Mouse (Mus musculus) embryonic facial prominence, embryonic 13.5 days (tissue): Measurements from ENCODE around the gene Amy1. TPM values are rescaled to one million over a fixed set of nuclear protein-coding genes. Genes with fewer than 3 reads are reported as not detected.
"Not testable (repeated sequence)": the region's sequence is repeated elsewhere in the genome, so short reads cannot be mapped to it uniquely, and the experiment has no call there.

Experiments
- ATAC-seq: fragments of 200-750 bp; cut with Nextera tagmentation; 2 replicates; pipeline ENCODE4 v1.8.0; 2017; ENCODE audit warnings: low read depth; ENCODE audit not compliant: insufficient number of reproducible peaks, insufficient read depth, low FRiP score, low TSS enrichment
- H3K27ac ChIP-seq: fragments of 300-500 bp; sonication (generic); 2 replicates; pipeline ENCODE4 v1.5.1; 2015; ENCODE audit warnings: moderate library complexity, mild to moderate bottlenecking, inconsistent platforms
- H3K27me3 ChIP-seq: fragments of 300-500 bp; sonication (generic); 2 replicates; pipeline ENCODE4 v1.6.1; 2015; ENCODE audit warnings: mild to moderate bottlenecking, inconsistent platforms
- H3K36me3 ChIP-seq: fragments of 300-500 bp; sonication (generic); 2 replicates; pipeline ENCODE4 v1.6.1; 2015; ENCODE audit warnings: mild to moderate bottlenecking, inconsistent platforms
- H3K4me1 ChIP-seq: fragments of 300-500 bp; sonication (generic); 2 replicates; pipeline ENCODE4 v1.6.1; 2015; ENCODE audit warnings: inconsistent platforms
- H3K4me2 ChIP-seq: fragments of 300-500 bp; sonication (generic); 2 replicates; pipeline ENCODE4 v1.6.1; 2015; ENCODE audit warnings: moderate library complexity, mild to moderate bottlenecking, inconsistent platforms
- H3K4me3 ChIP-seq: fragments of 300-500 bp; sonication (generic); 2 replicates; pipeline ENCODE4 v1.5.1; 2015; ENCODE audit warnings: mild to moderate bottlenecking, inconsistent platforms
- H3K9ac ChIP-seq: fragments of 300-500 bp; sonication (generic); 2 replicates; pipeline ENCODE4 v1.6.1; 2015; ENCODE audit warnings: mild to moderate bottlenecking, inconsistent platforms
- H3K9me3 ChIP-seq: fragments of 300-500 bp; sonication (generic); 2 replicates; pipeline ENCODE4 v1.6.1; 2016; ENCODE audit warnings: inconsistent platforms
- WGBS: fragments of 180-500 bp; shearing (Covaris S2); methylation state at CpG from one replicate; pipeline ENCODE4 v1.1.7; 2015; ENCODE audit warnings: mixed read lengths; 5-methylcytosine and 5-hydroxymethylcytosine counted together
- polyA plus RNA-seq: library from polyadenylated mRNA; unstranded; fragments of >200 nt; fragmentation: Nextera tagmentation; extraction: Ambion mirVana; gene quantifications from 2 replicates; pipeline ENCODE4 v1.2.1, GENCODE M21; 2015

Gene Amy1
- polyA plus RNA-seq, 1 experiment from 2014 or later, result 1.1 TPM

- no peak overlapping the region for H3K4me2 ChIP-seq
- no peak for ATAC-seq
These were observed 66.8 kb downstream of the Amy1 start for GRCm38 (mm10) chr3:113539692-113540091.

GRCm38 (mm10) chr3:113532328-113532727 lies 74.2 kb downstream of the Amy1 start, which contains the start of gene Amy2a1:
Gene Amy2a1, minus strand, starts transcription at chr3:113532428.
- H3K36me3 ChIP-seq, H3K9ac ChIP-seq, ATAC-seq, H3K4me1 ChIP-seq, H3K9me3 ChIP-seq, H3K4me2 ChIP-seq, H3K27ac ChIP-seq, H3K4me3 ChIP-seq, H3K27me3 ChIP-seq: not testable (repeated sequence)
- 82% methylated on average over 3 of the region's 3 CpGs for WGBS

More at GRCm38 (mm10) chr3:113539692-113540091, 66.8 kb downstream of the Amy1 start:
- no peak overlapping the region for H3K4me3 ChIP-seq
- H3K27ac ChIP-seq, result no peak overlapping the region
- H3K9ac ChIP-seq, result no peak overlapping the region
- no peaks in the 10 kb centered on the region for H3K27me3 ChIP-seq
- no peaks in the 10 kb centered on the region for H3K36me3 ChIP-seq
- no peaks in the 10 kb centered on the region for H3K4me1 ChIP-seq
- no peaks in the 10 kb centered on the region for H3K9me3 ChIP-seq

Other genes starting within 250 kb of the Amy1 start
- 1.6 TPM in 1 of 2 replicates, not detected in the other for gene Amy2a1, start 74.3 kb downstream of the Amy1 start, polyA plus RNA-seq
- gene Rnpc3, start 23.4 kb upstream of the Amy1 start, polyA plus RNA-seq, result 42.9 and 43.6 TPM in 2 replicates